Mouse (Mus musculus) CD4-positive, CD25-positive, alpha-beta regulatory T cell (primary cell): ENCODE measurements around the gene Xndc1. TPM values are rescaled to one million over a fixed set of nuclear protein-coding genes. Genes with fewer than 3 reads are reported as not detected.

Experiments
- polyA plus RNA-seq: library from polyadenylated mRNA; unstranded; fragments of 100-300 nt; shearing (Covaris generic); gene quantifications from one replicate; pipeline ENCODE4 v1.2.1, GENCODE M21; 2017

The Xndc1 gene
- polyA plus RNA-seq = 29.7 TPM

GRCm38 (mm10) chr7:102065046-102065891 is at the start of gene Xndc1, which contains the start of the genes Rnf121 and Xntrpc:
Xndc1 (plus strand) TSS chr7:102065511.
Rnf121 (minus strand) TSS chr7:102065469.
Xntrpc (plus strand) TSS chr7:102065713.

GRCm38 (mm10) chr7:102018590-102018989 is 46.7 kb upstream of the Xndc1 start, which contains the start of gene Il18bp:
Il18bp (minus strand) TSS chr7:102018690.

DNA sequence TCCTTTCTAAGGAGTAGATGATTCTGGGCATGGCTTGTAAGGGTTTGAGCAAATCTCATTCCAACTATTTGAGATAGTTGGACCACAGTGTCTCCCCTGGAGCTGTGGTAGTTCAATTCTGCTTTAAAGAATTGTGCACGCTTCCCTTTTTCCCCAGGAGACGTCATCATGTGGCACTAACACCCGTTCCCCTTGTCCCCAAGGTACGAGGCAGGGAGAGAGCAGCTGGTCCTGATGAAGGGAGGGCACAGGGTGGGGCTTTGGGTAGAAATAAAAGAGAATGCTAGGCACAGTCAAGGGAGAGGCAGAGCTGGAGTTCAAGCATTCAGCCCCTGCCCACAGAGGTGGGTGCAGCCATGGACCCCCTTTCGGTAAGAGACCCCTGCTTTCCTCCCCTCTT is 17.5 kb downstream of the Xndc1 start, which contains the start of gene Trpc2:
Gene Trpc2 (plus strand): TSS at position 301 of the 400 bp plus-strand sequence.

DNA sequence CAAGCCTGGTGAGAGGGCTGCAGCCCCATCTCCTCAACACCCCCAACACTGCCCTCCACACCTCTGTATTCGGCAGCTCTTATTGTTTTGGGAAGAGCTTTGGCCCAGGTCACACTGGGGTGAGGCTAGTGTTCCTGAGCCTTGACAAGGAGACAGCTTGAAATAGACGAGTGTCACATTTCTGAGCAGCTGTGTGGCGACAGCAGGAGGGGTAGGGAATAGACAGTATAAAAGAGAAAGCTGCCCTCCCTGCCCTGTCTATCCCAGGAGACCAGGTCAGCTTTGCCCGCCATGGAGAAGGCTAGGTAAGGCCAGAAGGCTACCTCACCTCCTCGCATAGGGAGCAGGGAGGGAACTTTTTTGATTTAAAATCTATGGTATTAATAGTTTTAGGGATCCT is 36.2 kb downstream of the Xndc1 start, which contains the start of gene Art1:
Gene Art1 (plus strand): TSS at position 257 of the 400 bp plus-strand sequence.

GRCm38 (mm10) chr7:102109171-102109570 is 43.9 kb downstream of the Xndc1 start, which contains the start of gene Art5:
Art5 (minus strand) TSS chr7:102109489.

GRCm38 (mm10) chr7:102116579-102117331 is 51.4 kb downstream of the Xndc1 start, which contains the start of gene Chrna10:
Chrna10 (minus strand) TSS chr7:102116828.

Other genes with a start within 250 kb of the Xndc1 start
- not detected for gene Phox2a, start 247.2 kb upstream of the Xndc1 start, polyA plus RNA-seq
- 7.6 TPM for gene Inppl1, start 227.3 kb upstream of the Xndc1 start, polyA plus RNA-seq
- gene Folr2, start 208.3 kb upstream of the Xndc1 start, polyA plus RNA-seq = 0.45 TPM
- gene Anapc15, start 201.8 kb upstream of the Xndc1 start, polyA plus RNA-seq = 45.9 TPM
- not detected for gene Folr1, start 194.7 kb upstream of the Xndc1 start, polyA plus RNA-seq
- 138 TPM for gene Lamtor1, start 159.6 kb upstream of the Xndc1 start, polyA plus RNA-seq
- 0.77 TPM for gene Tomt, start 159.2 kb upstream of the Xndc1 start, polyA plus RNA-seq
- 3.8 TPM for gene Lrrc51, start 131.6 kb upstream of the Xndc1 start, polyA plus RNA-seq
- gene Numa1, start 131.4 kb upstream of the Xndc1 start, polyA plus RNA-seq = 153 TPM
- 6.2 TPM for gene Il18bp, start 46.8 kb upstream of the Xndc1 start, polyA plus RNA-seq
- 21.9 TPM for gene Rnf121, start within 50 bp of the Xndc1 start, polyA plus RNA-seq
- 0.99 TPM for gene Xntrpc, start 202 bp downstream of the Xndc1 start, polyA plus RNA-seq
- not detected for gene Trpc2, start 17.6 kb downstream of the Xndc1 start, polyA plus RNA-seq
- 0.12 TPM for gene Art1, start 36.2 kb downstream of the Xndc1 start, polyA plus RNA-seq
- gene Art5, start 44.0 kb downstream of the Xndc1 start, polyA plus RNA-seq = 0.92 TPM
- not detected for gene Chrna10, start 51.3 kb downstream of the Xndc1 start, polyA plus RNA-seq
- 29.6 TPM for gene Nup98, start 144.7 kb downstream of the Xndc1 start, polyA plus RNA-seq
- 46.9 TPM for gene Pgap2, start 144.7 kb downstream of the Xndc1 start, polyA plus RNA-seq
- 280 TPM for gene Rhog, start 190.5 kb downstream of the Xndc1 start, polyA plus RNA-seq
- gene Stim1, start 202.3 kb downstream of the Xndc1 start, polyA plus RNA-seq = 86.5 TPM